Mouse (Mus musculus): ENCODE data around the gene Gm8369. TPM values are rescaled to one million over a fixed set of nuclear protein-coding genes. Genes with fewer than 3 reads are reported as not detected.
"Not testable (repeated sequence)": the region's sequence is repeated elsewhere in the genome, so short reads cannot be mapped to it uniquely, and the experiment has no call there.

The Gm8369 gene
- polyA plus RNA-seq, 1 experiment from 2014 or later: not detected

DNA sequence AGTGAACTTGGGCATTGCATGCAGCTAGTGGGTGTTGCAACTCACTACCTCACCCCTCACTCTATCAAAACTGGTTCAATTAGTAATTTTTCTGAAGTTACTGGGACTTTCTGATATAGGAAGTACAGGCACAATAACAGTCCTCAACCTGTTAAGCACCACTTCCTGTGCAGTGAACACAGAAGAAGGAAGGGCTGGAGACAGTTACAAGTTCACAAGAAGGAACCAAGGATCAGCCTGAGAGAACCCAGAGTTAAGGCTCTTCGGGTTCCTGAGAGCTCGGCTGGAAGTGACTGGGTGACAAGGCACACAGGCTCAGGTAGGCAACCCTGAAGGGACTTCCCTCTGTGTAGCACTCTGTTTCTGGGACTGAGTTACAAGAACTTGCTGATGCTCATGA, 32.6 kb downstream of the Gm8369 start:
- H3K27me3 ChIP-seq (replicated peaks; ENCODE audit: control insufficient read depth, insufficient read depth, low read length); DNase-seq (ENCODE audit: low spot score); H3K9ac ChIP-seq (ENCODE audit: low read depth, low read length); H3K27ac ChIP-seq (replicated peaks; ENCODE audit: low read depth, low read length); H3K4me1 ChIP-seq (ENCODE audit: control insufficient read depth, insufficient read depth, low read length); H3K9me3 ChIP-seq (ENCODE audit: control insufficient read depth, low read length); H3K36me3 ChIP-seq (ENCODE audit: control insufficient read depth, insufficient read depth, low read length); H3K4me3 ChIP-seq (ENCODE audit: low read depth, low read length); H3K4me2 ChIP-seq (ENCODE audit: low read depth, low read length); ATAC-seq (ENCODE audit: low read depth): not testable (repeated sequence)
- WGBS: 63% methylated on average over 2 of the region's 2 CpGs

DNA sequence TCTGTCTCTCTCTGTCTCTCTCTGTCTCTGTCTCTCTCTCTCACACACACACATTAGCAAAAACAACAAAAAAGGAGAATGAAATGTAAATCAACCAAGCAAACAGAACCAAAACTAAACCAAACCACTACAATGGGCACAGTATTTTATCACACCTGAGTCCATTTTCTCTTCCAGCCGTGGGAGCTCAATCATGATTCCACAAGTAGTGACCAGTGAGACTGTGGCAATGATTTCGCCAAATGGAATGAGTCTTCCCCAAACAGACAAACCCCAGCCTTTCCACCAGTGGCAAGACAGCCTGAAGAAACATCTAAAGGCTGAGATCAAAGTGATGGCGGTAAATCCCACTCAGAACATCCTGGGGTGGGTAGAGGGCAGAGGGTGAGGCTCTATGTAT, 34.4 kb downstream of the Gm8369 start:
- no peak for ATAC-seq (ENCODE audit: low read depth)
- WGBS: 83% methylated on average over 3 of the region's 3 CpGs
- H3K27me3 ChIP-seq (replicated peaks; ENCODE audit: control insufficient read depth, insufficient read depth, low read length): no peaks in the 10 kb centered on the region

DNA sequence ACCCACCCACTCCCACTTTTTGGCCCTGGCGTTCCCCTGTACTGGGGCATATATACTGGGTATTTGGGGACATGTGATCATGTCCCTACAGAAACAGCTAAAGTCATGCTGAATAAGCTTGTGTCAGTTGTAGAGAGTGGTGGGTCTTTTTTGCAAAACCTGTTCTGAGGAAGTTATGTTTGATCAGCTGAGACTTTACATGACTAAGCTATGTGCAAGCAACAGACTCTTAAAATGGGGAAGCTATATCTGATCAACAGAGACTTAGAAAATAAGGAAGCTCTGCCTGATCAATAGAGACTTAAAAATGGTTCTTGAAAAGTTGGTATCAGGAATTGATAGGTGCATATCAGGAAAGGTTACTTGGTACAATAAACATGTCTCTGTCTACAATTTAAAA, 47.7 kb downstream of the Gm8369 start:
- H3K4me1 ChIP-seq (ENCODE audit: control insufficient read depth, insufficient read depth, low read length): no peaks in the 10 kb centered on the region
- H3K9ac ChIP-seq (ENCODE audit: low read depth, low read length): no peak overlapping the region
- ATAC-seq (ENCODE audit: low read depth): no peak
- no peak for DNase-seq (ENCODE audit: low spot score)
- no peak overlapping the region for H3K4me2 ChIP-seq (ENCODE audit: low read depth, low read length)
- H3K36me3 ChIP-seq (ENCODE audit: control insufficient read depth, insufficient read depth, low read length): no peaks in the 10 kb centered on the region
- H3K27ac ChIP-seq (replicated peaks; ENCODE audit: low read depth, low read length): no peak overlapping the region
- whole genome bisulfite sequencing: 80% methylated on average over 1 of the region's 1 CpGs
- H3K27me3 ChIP-seq (replicated peaks; ENCODE audit: control insufficient read depth, insufficient read depth, low read length): no peaks in the 10 kb centered on the region
- no peak overlapping the region for H3K4me3 ChIP-seq (ENCODE audit: low read depth, low read length)
- H3K9me3 ChIP-seq (ENCODE audit: control insufficient read depth, low read length): no peaks in the 10 kb centered on the region

More for the DNA sequence above, 34.4 kb downstream of the Gm8369 start:
- H3K4me2 ChIP-seq (ENCODE audit: low read depth, low read length): no peak overlapping the region
- no peaks in the 10 kb centered on the region for H3K4me1 ChIP-seq (ENCODE audit: control insufficient read depth, insufficient read depth, low read length)
- H3K27ac ChIP-seq (replicated peaks; ENCODE audit: low read depth, low read length): no peak overlapping the region
- H3K9ac ChIP-seq (ENCODE audit: low read depth, low read length): no peak overlapping the region
- no peaks in the 10 kb centered on the region for H3K36me3 ChIP-seq (ENCODE audit: control insufficient read depth, insufficient read depth, low read length)
- H3K9me3 ChIP-seq (ENCODE audit: control insufficient read depth, low read length): no peaks in the 10 kb centered on the region
- no peak overlapping the region for H3K4me3 ChIP-seq (ENCODE audit: low read depth, low read length)
- DNase-seq (ENCODE audit: low spot score): no peak

DNA sequence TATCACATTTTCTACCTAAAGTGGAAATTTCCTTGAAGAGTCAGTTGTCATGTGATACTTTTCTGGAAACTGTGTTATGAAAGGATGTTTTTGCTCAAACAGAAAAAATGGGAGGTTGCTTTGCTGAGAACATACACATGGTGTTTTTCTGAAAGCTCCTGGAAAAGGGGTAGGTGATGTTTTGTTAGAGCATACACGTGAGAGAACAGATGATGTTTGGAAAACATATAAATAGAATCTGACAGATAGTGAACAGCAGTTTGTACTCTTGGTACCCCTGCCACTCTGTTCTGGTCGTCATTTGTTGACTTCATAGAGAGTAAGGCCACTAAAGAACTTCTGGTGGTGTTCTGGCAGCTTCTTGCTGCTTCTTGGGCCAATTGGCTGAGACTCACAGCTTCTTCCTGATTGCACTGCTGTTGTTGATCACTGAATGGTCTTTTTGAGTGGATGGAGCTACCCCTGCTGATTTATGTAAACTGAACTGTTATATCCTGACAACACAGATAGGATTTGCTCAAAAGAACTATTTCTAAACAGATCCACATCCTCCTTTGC, 48.2 kb downstream of the Gm8369 start:
- Histone ChIP-seq H3K4me3 (ENCODE audit: low read depth, low read length) (no peak overlapping the region), H3K4me2 (ENCODE audit: low read depth, low read length) (no peak overlapping the region), H3K36me3 (ENCODE audit: control insufficient read depth, insufficient read depth, low read length) (no peaks in the 10 kb centered on the region), H3K27me3 (replicated peaks; ENCODE audit: control insufficient read depth, insufficient read depth, low read length) (no peaks in the 10 kb centered on the region), H3K4me1 (ENCODE audit: control insufficient read depth, insufficient read depth, low read length) (no peaks in the 10 kb centered on the region), H3K9me3 (ENCODE audit: control insufficient read depth, low read length) (no peaks in the 10 kb centered on the region), H3K27ac (replicated peaks; ENCODE audit: low read depth, low read length) (no peak overlapping the region), H3K9ac (ENCODE audit: low read depth, low read length) (no peak overlapping the region)
- 46% methylated on average over 2 of the region's 2 CpGs for WGBS
- no peak for DNase-seq (ENCODE audit: low spot score)
- ATAC-seq (ENCODE audit: low read depth): no peak

DNA sequence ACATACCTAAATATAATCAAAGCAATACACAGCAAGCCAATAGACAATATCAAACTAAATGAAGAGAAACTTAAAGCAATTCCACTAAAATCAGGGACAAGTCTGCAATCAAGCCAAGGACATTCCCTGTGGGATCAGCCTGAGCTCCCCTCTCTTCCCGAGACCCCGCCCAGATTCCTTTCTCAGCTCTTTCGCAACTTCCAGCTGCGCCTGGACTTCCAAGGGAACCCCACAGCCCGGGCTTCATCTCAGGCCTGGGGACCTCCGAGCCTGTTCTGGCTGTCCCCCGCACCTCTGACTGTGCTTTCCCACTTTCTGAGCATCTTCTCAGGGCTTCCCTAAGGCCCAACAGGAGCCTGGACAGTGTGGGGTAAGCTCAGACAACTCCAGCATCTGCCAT, 50.9 kb downstream of the Gm8369 start, which contains the start of gene Ms4a4d:
TSS of gene Ms4a4d (plus strand) at position 209 of the 400 bp plus-strand sequence.
- Histone ChIP-seq H3K27ac (replicated peaks; ENCODE audit: low read depth, low read length) (no peak within 1 kb of the TSS), H3K4me1 (ENCODE audit: control insufficient read depth, insufficient read depth, low read length) (no peaks in the 10 kb centered on the region), H3K36me3 (ENCODE audit: control insufficient read depth, insufficient read depth, low read length) (no peaks in the 10 kb centered on the region), H3K9ac (ENCODE audit: low read depth, low read length) (no peak within 1 kb of the TSS), H3K9me3 (ENCODE audit: control insufficient read depth, low read length) (no peaks in the 10 kb centered on the region), H3K27me3 (replicated peaks; ENCODE audit: control insufficient read depth, insufficient read depth, low read length) (no peaks in the 10 kb centered on the region), H3K4me3 (ENCODE audit: low read depth, low read length) (no peak within 1 kb of the TSS), H3K4me2 (ENCODE audit: low read depth, low read length) (no peak within 1 kb of the TSS)
- ATAC-seq (ENCODE audit: low read depth) (no peak), DNase-seq (ENCODE audit: low spot score) (no peak)
- 5% methylated on average over 7 of the region's 7 CpGs for WGBS

DNA sequence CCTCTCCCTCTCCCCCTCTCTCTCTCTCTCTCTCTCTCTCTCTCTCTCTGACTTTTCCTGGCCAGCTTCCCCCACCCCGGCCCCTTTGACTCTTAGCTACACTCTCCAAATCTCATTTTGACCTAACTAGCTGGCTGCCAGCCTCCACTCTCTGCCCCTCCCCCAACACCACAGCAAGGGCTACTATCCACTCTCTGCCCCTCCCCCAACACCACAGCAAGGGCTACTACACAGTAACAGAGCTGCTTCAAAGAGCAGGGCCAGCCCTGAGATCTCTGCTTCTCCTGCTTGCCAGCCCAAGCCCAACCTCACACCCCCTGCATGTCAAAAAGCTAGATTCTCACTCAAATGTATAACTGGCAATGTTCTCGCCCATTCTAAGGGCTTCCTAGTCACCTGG, 51.6 kb downstream of the Gm8369 start:
- no peaks in the 10 kb centered on the region for H3K4me1 ChIP-seq (ENCODE audit: control insufficient read depth, insufficient read depth, low read length)
- no peaks in the 10 kb centered on the region for H3K27me3 ChIP-seq (replicated peaks; ENCODE audit: control insufficient read depth, insufficient read depth, low read length)
- no peak for DNase-seq (ENCODE audit: low spot score)
- ATAC-seq (ENCODE audit: low read depth): no peak
- no peaks in the 10 kb centered on the region for H3K36me3 ChIP-seq (ENCODE audit: control insufficient read depth, insufficient read depth, low read length)
- H3K9ac ChIP-seq (ENCODE audit: low read depth, low read length): no peak overlapping the region
- no peak overlapping the region for H3K4me3 ChIP-seq (ENCODE audit: low read depth, low read length)
- no peaks in the 10 kb centered on the region for H3K9me3 ChIP-seq (ENCODE audit: control insufficient read depth, low read length)
- WGBS: 16% methylated on average over 2 of the region's 2 CpGs
- no peak overlapping the region for H3K27ac ChIP-seq (replicated peaks; ENCODE audit: low read depth, low read length)
- no peak overlapping the region for H3K4me2 ChIP-seq (ENCODE audit: low read depth, low read length)

DNA sequence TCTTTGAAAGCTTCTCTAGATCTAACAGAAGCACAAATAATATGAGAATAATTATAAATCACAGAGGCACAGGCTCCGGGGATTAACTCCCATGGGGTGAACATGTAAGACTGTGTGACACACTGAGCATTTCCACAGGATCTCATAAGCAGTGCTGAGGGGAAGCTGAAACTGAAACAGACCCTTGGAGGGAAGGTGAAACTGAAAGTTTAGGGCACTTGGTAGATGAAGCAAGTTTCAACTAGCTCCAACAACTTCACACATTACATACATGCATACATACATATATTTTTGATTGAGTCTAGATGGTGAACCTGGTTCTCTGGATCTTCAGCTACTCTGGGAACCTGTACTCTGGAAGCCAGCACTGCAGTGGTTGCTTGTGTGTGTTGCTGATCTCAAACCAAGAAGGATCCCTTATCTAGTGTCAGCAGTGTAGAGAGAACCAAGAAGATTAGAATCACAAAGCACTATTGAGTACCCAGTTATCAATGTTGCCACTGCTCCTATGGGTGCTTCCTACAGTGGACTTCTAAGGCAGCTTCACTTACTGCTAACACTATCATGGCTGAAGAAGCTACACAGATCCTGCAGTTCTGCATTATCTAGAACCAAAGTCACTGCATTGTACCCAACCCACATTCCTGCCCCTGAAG, 54.6 kb downstream of the Gm8369 start:
- not testable (repeated sequence) for H3K9ac ChIP-seq (ENCODE audit: low read depth, low read length); H3K36me3 ChIP-seq (ENCODE audit: control insufficient read depth, insufficient read depth, low read length); H3K4me1 ChIP-seq (ENCODE audit: control insufficient read depth, insufficient read depth, low read length); H3K27me3 ChIP-seq (replicated peaks; ENCODE audit: control insufficient read depth, insufficient read depth, low read length); H3K9me3 ChIP-seq (ENCODE audit: control insufficient read depth, low read length); H3K4me3 ChIP-seq (ENCODE audit: low read depth, low read length); H3K4me2 ChIP-seq (ENCODE audit: low read depth, low read length); ATAC-seq (ENCODE audit: low read depth); H3K27ac ChIP-seq (replicated peaks; ENCODE audit: low read depth, low read length)
- 84% methylated on average over 1 of the region's 1 CpGs for WGBS
- DNase-seq (ENCODE audit: low spot score): peak; percentile 4

DNA sequence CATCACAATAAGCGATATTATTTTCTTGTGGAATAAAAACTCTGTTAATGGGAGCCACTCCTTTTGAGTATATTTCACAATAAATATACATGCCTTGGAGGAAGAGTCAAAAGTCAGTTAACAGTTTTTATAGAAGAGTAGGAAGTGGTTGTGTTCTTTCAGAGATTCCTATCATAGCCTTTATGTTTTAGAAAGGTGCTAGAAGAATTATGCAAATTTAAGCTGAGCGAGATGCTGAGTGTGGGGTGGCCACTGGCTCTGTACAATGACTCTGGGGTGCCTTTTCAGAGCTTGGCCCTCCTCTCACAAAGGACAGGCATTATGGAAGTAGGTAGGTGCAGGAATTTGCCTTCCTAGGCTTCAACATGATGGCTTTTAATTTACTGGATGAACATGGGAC, 58.6 kb downstream of the Gm8369 start:
- not testable (repeated sequence) for H3K27me3 ChIP-seq (replicated peaks; ENCODE audit: control insufficient read depth, insufficient read depth, low read length); H3K4me2 ChIP-seq (ENCODE audit: low read depth, low read length); ATAC-seq (ENCODE audit: low read depth); DNase-seq (ENCODE audit: low spot score); H3K27ac ChIP-seq (replicated peaks; ENCODE audit: low read depth, low read length); H3K9me3 ChIP-seq (ENCODE audit: control insufficient read depth, low read length); H3K4me3 ChIP-seq (ENCODE audit: low read depth, low read length); H3K36me3 ChIP-seq (ENCODE audit: control insufficient read depth, insufficient read depth, low read length); H3K9ac ChIP-seq (ENCODE audit: low read depth, low read length); H3K4me1 ChIP-seq (ENCODE audit: control insufficient read depth, insufficient read depth, low read length)
- 83% methylated on average over 2 of the region's 2 CpGs for WGBS

DNA sequence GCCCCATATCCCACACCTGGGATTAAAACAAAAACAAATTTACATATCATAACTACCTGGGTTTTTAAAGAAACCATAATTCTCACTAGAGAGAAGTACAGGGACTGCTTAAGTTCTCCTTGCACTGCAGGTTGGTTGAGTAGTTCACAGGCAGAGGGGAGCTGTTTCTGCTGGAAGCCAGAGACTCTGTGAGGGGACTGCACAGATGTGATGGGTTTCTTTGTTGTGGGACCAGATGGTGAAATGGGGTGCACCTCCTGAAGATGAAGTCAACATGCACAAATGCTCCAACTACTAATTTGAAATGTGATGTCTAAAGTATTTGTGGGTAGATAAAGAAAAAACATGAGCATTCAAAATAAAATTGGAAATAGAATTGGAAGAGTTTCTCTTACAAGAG, 62.2 kb downstream of the Gm8369 start:
- ATAC-seq (ENCODE audit: low read depth): no peak
- Histone ChIP-seq H3K4me3 (ENCODE audit: low read depth, low read length) (no peak overlapping the region), H3K4me2 (ENCODE audit: low read depth, low read length) (no peak overlapping the region), H3K4me1 (ENCODE audit: control insufficient read depth, insufficient read depth, low read length) (no peaks in the 10 kb centered on the region), H3K36me3 (ENCODE audit: control insufficient read depth, insufficient read depth, low read length) (no peaks in the 10 kb centered on the region), H3K9ac (ENCODE audit: low read depth, low read length) (no peak overlapping the region), H3K27ac (replicated peaks; ENCODE audit: low read depth, low read length) (no peak overlapping the region), H3K9me3 (ENCODE audit: control insufficient read depth, low read length) (no peaks in the 10 kb centered on the region), H3K27me3 (replicated peaks; ENCODE audit: control insufficient read depth, insufficient read depth, low read length) (no peaks in the 10 kb centered on the region)
- no peak for DNase-seq (ENCODE audit: low spot score)
